Mouse (Mus musculus) C2C12 (cell line): ENCODE data around the gene 6430548M08Rik. TPM values are rescaled to one million over a fixed set of nuclear protein-coding genes. Genes with fewer than 3 reads are reported as not detected.

Experiments used
- H3K27me3 ChIP-seq: one replicate; pipeline ENCODE4 v1.6.1; 2011; ENCODE audit not compliant: control insufficient read depth, insufficient read depth, insufficient read length
- H3K36me3 ChIP-seq: one replicate; pipeline ENCODE4 v1.6.1; 2011; ENCODE audit not compliant: control insufficient read depth, insufficient read depth
- H3K4me3 ChIP-seq: one replicate; pipeline ENCODE4 v1.5.1; 2011; ENCODE audit warnings: mild to moderate bottlenecking, control low read depth; ENCODE audit not compliant: poor library complexity, insufficient read depth, severe bottlenecking
- H3K79me2 ChIP-seq: one replicate; pipeline ENCODE4 v1.6.1; 2011; ENCODE audit not compliant: control insufficient read depth, insufficient read depth
- H3K79me3 ChIP-seq: one replicate; pipeline ENCODE4 v1.6.1; 2011; ENCODE audit warnings: low read depth, control low read depth
- H3ac ChIP-seq: one replicate; pipeline ENCODE3; 2011; ENCODE audit warnings: low read depth; ENCODE audit not compliant: control insufficient read depth, insufficient read length
- CEBPB ChIP-seq: IDR thresholded peaks from one replicate; pipeline ENCODE4 v1.6.1; 2011; ENCODE audit warnings: low read depth, mild to moderate bottlenecking, control low read depth, moderate library complexity
- CTCF ChIP-seq: IDR thresholded peaks from one replicate; pipeline ENCODE4 v1.5.1; 2011; ENCODE audit not compliant: control insufficient read depth, insufficient read depth, insufficient read length
- FOSL1 ChIP-seq: IDR thresholded peaks from one replicate; pipeline ENCODE4 v1.8.0; 2011; ENCODE audit warnings: mild to moderate bottlenecking, low read length; ENCODE audit not compliant: poor library complexity, insufficient read depth, severe bottlenecking
- MAX ChIP-seq: IDR thresholded peaks from one replicate; pipeline ENCODE4 v1.6.1; 2011; ENCODE audit warnings: mild to moderate bottlenecking, control low read depth
- MYOD1 ChIP-seq: IDR thresholded peaks from one replicate; pipeline ENCODE4 v1.6.1; 2011; ENCODE audit warnings: low read depth; ENCODE audit not compliant: control insufficient read depth, insufficient read length
- MYOG ChIP-seq: IDR thresholded peaks from one replicate; pipeline ENCODE4 v1.6.1; 2011; ENCODE audit not compliant: control insufficient read depth, insufficient read length; ENCODE audit errors: extremely low read depth
- USF1 ChIP-seq: IDR thresholded peaks from one replicate; pipeline ENCODE4 v1.6.1; 2011; ENCODE audit warnings: low read depth, mild to moderate bottlenecking, control low read depth, moderate library complexity
- polyA plus RNA-seq: library from polyadenylated mRNA; unstranded; fragments of >200 nt; fragmentation: generic; extraction: Trizol; gene quantifications from one replicate; pipeline ENCODE4 v1.2.1, GENCODE M21; 2012; ENCODE audit warnings: missing spikeins

Gene 6430548M08Rik
- polyA plus RNA-seq, 1 experiment: 3.5 TPM

GRCm38 (mm10) chr8:120100388-120101067 lies 13.4 kb upstream of the 6430548M08Rik start:
- Histone ChIP-seq H3K36me3 (peaks cover 8% of the 10 kb centered on the region), H3K79me2 (peaks cover 69% of the 10 kb centered on the region), H3K27me3 (no peaks in the 10 kb centered on the region), H3K79me3 (peaks cover 29% of the 10 kb centered on the region), H3ac (peak overlapping the region; percentile 99), H3K4me3 (peak overlapping the region; percentile 85)
- TF ChIP-seq USF1 (no peak), MYOG (no peak), MYOD1 (no peak), CEBPB (no peak), CTCF (no peak), MAX (no peak)

GRCm38 (mm10) chr8:120101068-120101972 lies 12.6 kb upstream of the 6430548M08Rik start, which contains the start of gene Zdhhc7:
Gene Zdhhc7 (minus strand): TSS chr8:120101482.
- Histone ChIP-seq H3K36me3 (peaks cover 5% of the 10 kb centered on the region), H3K4me3 (peak within 1 kb of the TSS; percentile 85), H3ac (peak within 1 kb of the TSS; percentile 99), H3K27me3 (no peaks in the 10 kb centered on the region), H3K79me3 (peaks cover 26% of the 10 kb centered on the region), H3K79me2 (peaks cover 61% of the 10 kb centered on the region)
- TF ChIP-seq MYOD1 (no peak), MAX (no peak), MYOG (no peak), CTCF (no peak), CEBPB (no peak), FOSL1 (no peak)

- Histone ChIP-seq H3K79me3 (peaks cover 20% of the 10 kb centered on the region), H3K79me2 (peaks cover 39% of the 10 kb centered on the region), H3K36me3 (peaks cover 5% of the 10 kb centered on the region), H3K4me3 (no peak overlapping the region), H3ac (no peak overlapping the region), H3K27me3 (no peaks in the 10 kb centered on the region)
- TF ChIP-seq CTCF (no peak), MAX (no peak), MYOD1 (no peak)
These were observed 10.0 kb upstream of the 6430548M08Rik start for GRCm38 (mm10) chr8:120103916-120104315.

DNA sequence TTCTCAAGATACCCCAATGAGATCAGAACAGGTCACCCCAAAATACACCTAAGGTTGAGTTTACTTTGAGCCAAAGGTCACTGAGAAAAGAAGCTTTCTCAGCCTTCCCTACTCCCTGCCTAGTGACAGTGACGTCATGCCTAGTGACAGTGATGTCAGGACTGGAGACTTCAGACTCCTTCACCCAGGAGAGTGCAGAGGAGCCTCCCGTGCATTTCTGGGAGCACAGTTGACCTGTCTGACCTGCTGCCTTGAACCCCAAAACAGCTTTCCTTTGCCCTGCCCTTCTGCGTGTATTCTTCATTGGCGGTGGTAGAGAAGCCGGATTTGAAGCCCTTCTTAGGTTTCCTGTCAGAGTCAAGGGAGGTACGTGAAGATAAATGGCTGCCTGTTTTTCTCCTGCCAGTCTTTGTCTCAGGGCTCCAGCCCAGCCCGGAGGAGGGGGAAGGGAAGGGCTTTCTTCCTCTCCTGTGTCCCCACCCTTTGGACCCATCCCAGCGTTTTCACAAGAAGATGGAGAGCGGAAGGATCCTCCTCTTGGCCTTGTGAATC lies 9.2 kb upstream of the 6430548M08Rik start:
- TF ChIP-seq MYOD1: no peak
- TF ChIP-seq MYOG: no peak
- H3K79me2 ChIP-seq: peaks cover 30% of the 10 kb centered on the region
- no peak overlapping the region for H3K4me3 ChIP-seq
- no peak overlapping the region for H3ac ChIP-seq
- no peaks in the 10 kb centered on the region for H3K27me3 ChIP-seq
- peaks cover 17% of the 10 kb centered on the region for H3K79me3 ChIP-seq
- H3K36me3 ChIP-seq: peaks cover 5% of the 10 kb centered on the region

DNA sequence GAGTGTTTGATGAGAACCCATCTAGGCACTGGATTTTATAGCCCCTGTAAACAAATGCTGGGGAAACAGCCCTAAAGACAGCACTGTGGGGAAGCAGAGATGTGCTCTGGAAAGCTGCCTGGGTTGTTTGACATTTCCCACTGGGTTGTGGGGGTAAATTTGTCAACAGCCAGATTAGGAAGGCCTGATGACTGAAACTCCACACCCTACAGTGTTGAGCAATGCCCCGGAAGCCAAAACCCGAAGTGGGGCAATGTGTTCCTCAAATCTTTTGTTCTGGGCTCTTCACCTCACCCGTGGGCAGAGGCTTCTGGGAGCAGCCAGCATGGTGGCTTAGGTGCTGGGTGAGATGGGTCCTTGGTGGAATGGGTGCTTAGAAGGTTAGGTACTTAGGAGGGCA lies 4.8 kb upstream of the 6430548M08Rik start:
- TF ChIP-seq MAX (no peak), CEBPB (peak; percentile 40)
- Histone ChIP-seq H3K27me3 (no peaks in the 10 kb centered on the region), H3K79me3 (no peaks in the 10 kb centered on the region), H3K4me3 (no peak overlapping the region), H3K36me3 (peaks cover under 1% of the 10 kb centered on the region), H3ac (no peak overlapping the region), H3K79me2 (no peaks in the 10 kb centered on the region)

DNA sequence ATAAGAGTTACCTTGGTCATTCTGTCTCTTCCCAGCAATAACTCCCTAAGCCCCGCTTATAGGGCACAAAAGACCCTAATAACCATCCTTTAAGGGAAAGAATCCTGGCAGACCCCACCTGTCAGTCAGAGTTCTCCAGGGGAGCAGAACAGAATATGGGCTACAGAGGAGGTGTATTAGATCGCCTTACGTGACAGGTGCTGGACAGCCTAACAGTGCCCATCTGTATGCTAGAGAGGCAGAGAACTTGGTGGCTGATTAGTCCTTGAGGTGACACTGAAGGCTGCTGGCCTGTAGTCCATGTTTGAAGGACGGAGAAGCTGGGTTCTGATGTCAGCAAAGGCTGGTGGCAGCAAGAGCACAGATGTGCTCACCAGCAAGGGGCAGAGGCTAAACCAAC lies 3.0 kb upstream of the 6430548M08Rik start:
- Histone ChIP-seq H3K79me2 (no peaks in the 10 kb centered on the region), H3K36me3 (no peaks in the 10 kb centered on the region), H3K79me3 (no peaks in the 10 kb centered on the region), H3K27me3 (no peaks in the 10 kb centered on the region), H3ac (no peak overlapping the region), H3K4me3 (no peak overlapping the region)
- TF ChIP-seq CEBPB (no peak), CTCF (no peak), USF1 (no peak), FOSL1 (no peak), MYOG (no peak), MAX (no peak), MYOD1 (no peak)
